Mouse (Mus musculus) heart, embryonic 16.5 days (tissue): Measurements from ENCODE around the gene Apoc1. TPM values are rescaled to one million over a fixed set of nuclear protein-coding genes. Genes with fewer than 3 reads are reported as not detected.
A peak's percentile ranks its signal among the peaks of the same experiment; 100 is the strongest.

Experiments used
- ATAC-seq: fragments of 200-750 bp; cut with Nextera tagmentation; replicated peaks from 2 replicates; pipeline ENCODE4 v1.8.0; 2017; ENCODE audit warnings: moderate number of reproducible peaks; ENCODE audit not compliant: insufficient read depth, low FRiP score; ENCODE audit errors: extremely low read depth
- H3K27ac ChIP-seq: fragments of 300-500 bp; sonication (generic); 2 replicates; pipeline ENCODE4 v1.5.1; 2014; ENCODE audit warnings: mild to moderate bottlenecking, low read length, control low read depth, moderate library complexity
- H3K27me3 ChIP-seq: fragments of 300-500 bp; sonication (generic); 2 replicates; pipeline ENCODE4 v1.6.1; 2014; ENCODE audit warnings: low read length, mixed read lengths; ENCODE audit not compliant: control insufficient read depth, insufficient read depth
- H3K36me3 ChIP-seq: fragments of 300-500 bp; sonication (generic); 2 replicates; pipeline ENCODE4 v1.6.1; 2014; ENCODE audit not compliant: control insufficient read depth, insufficient read depth
- H3K4me1 ChIP-seq: fragments of 300-500 bp; sonication (generic); 2 replicates; pipeline ENCODE4 v1.6.1; 2014; ENCODE audit warnings: low read length, mixed read lengths; ENCODE audit not compliant: control insufficient read depth, insufficient read depth
- H3K4me2 ChIP-seq: fragments of 300-500 bp; sonication (generic); 2 replicates; pipeline ENCODE4 v1.6.1; 2014; ENCODE audit warnings: low read depth, mild to moderate bottlenecking, control low read depth, low read length
- H3K4me3 ChIP-seq: fragments of 300-500 bp; sonication (generic); 2 replicates; pipeline ENCODE4 v1.5.1; 2014; ENCODE audit warnings: mild to moderate bottlenecking, control low read depth, low read length
- H3K9ac ChIP-seq: fragments of 300-500 bp; sonication (generic); 2 replicates; pipeline ENCODE4 v1.6.1; 2014; ENCODE audit warnings: low read length, control low read depth
- H3K9me3 ChIP-seq: fragments of 300-500 bp; sonication (generic); replicated peaks from 2 replicates; pipeline ENCODE4 v1.6.1; 2016; ENCODE audit warnings: low read length; ENCODE audit not compliant: control insufficient read depth
- WGBS: fragments of 180-500 bp; shearing (Covaris S2); extraction: QIAGEN DNeasy Blood & Tissue Kit; methylation state at CpG from one replicate; pipeline ENCODE4 v1.1.7; 2014; 5-methylcytosine and 5-hydroxymethylcytosine counted together
- polyA plus RNA-seq: library from polyadenylated mRNA; unstranded; fragments of >200 nt; fragmentation: Nextera tagmentation; extraction: Ambion mirVana; gene quantifications from 2 replicates; pipeline ENCODE4 v1.2.1, GENCODE M21; 2015

Gene Apoc1
- polyA plus RNA-seq, 1 experiment from 2014 or later = 8.9 TPM

GRCm38 (mm10) chr7:19699827-19700148 lies 7.3 kb upstream of the Apoc1 start:
- Histone ChIP-seq H3K36me3 (peaks cover 16% of the 10 kb centered on the region), H3K27me3 (no peaks in the 10 kb centered on the region), H3K9ac (no peak overlapping the region), H3K4me3 (no peak overlapping the region), H3K27ac (peak overlapping the region; percentile 84), H3K4me2 (no peak overlapping the region), H3K4me1 (peaks cover 33% of the 10 kb centered on the region), H3K9me3 (no peaks in the 10 kb centered on the region)
- 69% methylated on average over 4 of the region's 4 CpGs for WGBS
- ATAC-seq = no peak

- Histone ChIP-seq H3K36me3 (peaks cover 14% of the 10 kb centered on the region), H3K4me3 (peak within 1 kb of the TSS; percentile 60), H3K9ac (peak within 1 kb of the TSS; percentile 71), H3K27ac (peak within 1 kb of the TSS; percentile 84), H3K4me2 (peak within 1 kb of the TSS; percentile 81), H3K4me1 (peaks cover 36% of the 10 kb centered on the region), H3K9me3 (no peaks in the 10 kb centered on the region), H3K27me3 (no peaks in the 10 kb centered on the region)
- peak; percentile 68 for ATAC-seq
- WGBS = 2% methylated on average over 20 of the region's 20 CpGs
Observed at GRCm38 (mm10) chr7:19698907-19699826, 6.7 kb upstream of the Apoc1 start, which contains the start of gene Apoe. Apoe (minus strand) TSS chr7:19699188.

DNA sequence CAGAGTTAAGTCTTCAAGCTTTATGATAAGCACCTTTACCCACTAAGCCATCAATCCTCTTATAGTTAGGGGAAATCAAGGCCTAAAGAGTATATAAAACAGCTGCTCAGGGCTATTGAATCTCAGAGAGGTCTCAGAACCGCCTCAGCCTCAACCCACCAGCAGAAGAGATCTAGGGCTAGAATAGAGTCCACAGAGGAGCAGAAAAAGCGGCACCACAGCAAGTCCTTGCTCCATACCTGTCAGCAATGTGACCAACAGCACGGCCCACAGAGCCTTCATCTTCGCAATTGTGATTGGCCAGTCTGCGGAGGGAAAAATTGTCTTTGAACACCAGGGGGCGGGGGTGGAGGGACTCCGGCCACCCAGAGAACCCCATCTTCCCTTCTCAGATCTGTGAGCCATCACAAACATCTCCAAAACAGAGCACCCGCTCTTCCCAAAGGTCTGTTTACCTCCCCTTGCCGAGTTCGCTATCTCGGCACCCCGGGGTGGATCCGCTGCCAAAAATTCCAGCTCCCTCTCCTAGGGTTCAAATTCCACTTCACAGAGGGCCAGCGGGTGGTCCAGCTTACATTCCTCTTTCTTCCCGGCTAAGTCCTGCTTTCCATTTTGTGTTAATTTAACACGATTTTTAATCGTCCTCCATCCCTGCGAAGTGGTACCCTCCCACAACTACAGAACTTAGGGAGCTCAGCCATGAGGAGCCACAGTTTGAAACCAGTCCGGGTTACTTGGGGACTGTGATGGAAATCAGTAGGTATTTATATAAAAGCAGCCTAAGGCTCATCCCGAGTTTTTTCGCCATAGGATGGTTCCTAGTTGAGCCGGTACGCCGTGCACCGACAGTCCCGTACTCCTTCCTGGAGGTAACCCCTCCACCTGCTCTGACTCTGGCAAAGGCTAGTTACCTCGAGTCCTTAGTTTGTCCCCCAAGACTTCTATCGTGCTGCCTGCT lies 5.8 kb upstream of the Apoc1 start:
- peak overlapping the region; percentile 81 for H3K4me2 ChIP-seq
- ATAC-seq = no peak
- H3K9me3 ChIP-seq = no peaks in the 10 kb centered on the region
- H3K27ac ChIP-seq = peak overlapping the region; percentile 84
- peak overlapping the region; percentile 71 for H3K9ac ChIP-seq
- WGBS = 4% methylated on average over 28 of the region's 28 CpGs
- H3K4me1 ChIP-seq = peaks cover 42% of the 10 kb centered on the region
- H3K4me3 ChIP-seq = peak overlapping the region; percentile 60
- H3K27me3 ChIP-seq = no peaks in the 10 kb centered on the region
- peaks cover 14% of the 10 kb centered on the region for H3K36me3 ChIP-seq

DNA sequence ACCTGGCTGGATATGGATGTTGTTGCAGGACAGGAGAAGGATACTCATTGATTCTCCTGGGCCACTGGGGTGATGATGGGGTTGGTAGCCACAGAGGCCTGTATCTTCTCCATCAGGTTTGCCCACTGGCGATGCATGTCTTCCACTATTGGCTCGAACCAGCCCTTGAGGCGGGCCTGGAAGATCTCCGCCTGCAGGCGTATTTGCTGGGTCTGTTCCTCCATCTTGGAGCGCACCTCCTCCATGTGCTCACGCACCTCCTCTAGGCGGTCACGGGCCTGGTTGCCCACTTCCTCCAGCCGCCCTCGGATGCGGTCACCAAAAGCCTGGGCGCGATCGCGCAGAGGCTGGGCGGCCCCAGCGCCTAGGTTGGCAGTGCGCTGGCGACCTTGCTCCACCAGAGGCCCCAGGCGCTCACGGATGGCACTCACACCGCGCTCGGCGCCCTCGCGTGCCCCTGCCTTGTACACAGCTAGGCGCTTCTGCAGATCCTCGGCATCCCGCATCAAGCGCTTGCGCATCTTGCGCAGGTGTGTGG lies 3.9 kb upstream of the Apoc1 start:
- Histone ChIP-seq H3K27me3 (no peaks in the 10 kb centered on the region), H3K4me2 (no peak overlapping the region), H3K4me3 (no peak overlapping the region), H3K36me3 (peaks cover 9% of the 10 kb centered on the region), H3K9ac (no peak overlapping the region), H3K27ac (no peak overlapping the region), H3K9me3 (no peaks in the 10 kb centered on the region), H3K4me1 (peaks cover 48% of the 10 kb centered on the region)
- no peak for ATAC-seq
- 89% methylated on average over 34 of the region's 34 CpGs for WGBS

DNA sequence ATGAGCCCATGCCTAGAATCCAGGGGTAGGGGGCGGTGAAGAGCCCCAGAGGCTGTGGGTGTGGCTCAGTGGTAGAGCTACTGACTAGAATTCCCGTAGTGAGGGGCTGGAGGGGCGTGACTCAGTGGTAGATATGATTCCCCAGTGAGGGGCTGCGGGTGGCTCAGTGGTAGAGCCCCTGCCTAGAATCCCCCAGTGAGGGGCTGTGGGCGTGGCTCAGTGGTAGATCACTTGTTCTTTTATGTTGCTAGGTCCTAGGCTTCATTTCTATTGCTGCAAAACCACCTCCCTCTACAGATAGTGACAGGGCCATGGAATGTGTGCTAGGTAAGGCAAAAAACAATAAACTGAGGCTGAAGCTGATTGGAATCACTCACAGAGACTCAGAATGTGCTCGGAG lies 3.4 kb upstream of the Apoc1 start:
- Histone ChIP-seq H3K9me3 (no peaks in the 10 kb centered on the region), H3K27me3 (no peaks in the 10 kb centered on the region), H3K4me2 (no peak overlapping the region), H3K36me3 (peaks cover 9% of the 10 kb centered on the region), H3K27ac (peak overlapping the region; percentile 79), H3K4me3 (no peak overlapping the region), H3K9ac (no peak overlapping the region), H3K4me1 (peaks cover 46% of the 10 kb centered on the region)
- WGBS = 73% methylated on average over 6 of the region's 6 CpGs
- no peak for ATAC-seq

DNA sequence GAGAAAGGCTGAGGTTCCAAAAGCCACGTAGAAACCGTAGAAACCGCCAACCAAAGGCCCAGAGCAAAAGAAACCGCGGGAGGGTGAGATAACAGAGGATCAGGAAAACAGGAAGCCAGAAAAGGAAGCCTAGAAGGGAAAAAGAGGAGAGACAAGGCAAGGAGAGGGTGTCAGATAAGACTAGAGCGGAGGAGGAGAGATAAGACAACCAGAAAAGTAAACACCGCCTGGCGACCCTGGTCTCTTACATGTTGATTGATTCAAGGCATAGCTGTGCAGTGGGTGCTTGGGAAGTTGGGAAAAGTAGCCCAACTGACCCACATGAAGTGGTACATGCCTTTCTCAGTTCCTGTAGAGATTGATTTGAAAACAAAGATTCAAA lies 2.7 kb upstream of the Apoc1 start:
- H3K27me3 ChIP-seq = no peaks in the 10 kb centered on the region
- H3K4me2 ChIP-seq = no peak overlapping the region
- peaks cover 39% of the 10 kb centered on the region for H3K4me1 ChIP-seq
- ATAC-seq = no peak
- WGBS = 10% methylated on average over 8 of the region's 8 CpGs
- no peak overlapping the region for H3K4me3 ChIP-seq
- peak overlapping the region; percentile 79 for H3K27ac ChIP-seq
- H3K36me3 ChIP-seq = peaks cover 9% of the 10 kb centered on the region
- H3K9me3 ChIP-seq = no peaks in the 10 kb centered on the region
- no peak overlapping the region for H3K9ac ChIP-seq

DNA sequence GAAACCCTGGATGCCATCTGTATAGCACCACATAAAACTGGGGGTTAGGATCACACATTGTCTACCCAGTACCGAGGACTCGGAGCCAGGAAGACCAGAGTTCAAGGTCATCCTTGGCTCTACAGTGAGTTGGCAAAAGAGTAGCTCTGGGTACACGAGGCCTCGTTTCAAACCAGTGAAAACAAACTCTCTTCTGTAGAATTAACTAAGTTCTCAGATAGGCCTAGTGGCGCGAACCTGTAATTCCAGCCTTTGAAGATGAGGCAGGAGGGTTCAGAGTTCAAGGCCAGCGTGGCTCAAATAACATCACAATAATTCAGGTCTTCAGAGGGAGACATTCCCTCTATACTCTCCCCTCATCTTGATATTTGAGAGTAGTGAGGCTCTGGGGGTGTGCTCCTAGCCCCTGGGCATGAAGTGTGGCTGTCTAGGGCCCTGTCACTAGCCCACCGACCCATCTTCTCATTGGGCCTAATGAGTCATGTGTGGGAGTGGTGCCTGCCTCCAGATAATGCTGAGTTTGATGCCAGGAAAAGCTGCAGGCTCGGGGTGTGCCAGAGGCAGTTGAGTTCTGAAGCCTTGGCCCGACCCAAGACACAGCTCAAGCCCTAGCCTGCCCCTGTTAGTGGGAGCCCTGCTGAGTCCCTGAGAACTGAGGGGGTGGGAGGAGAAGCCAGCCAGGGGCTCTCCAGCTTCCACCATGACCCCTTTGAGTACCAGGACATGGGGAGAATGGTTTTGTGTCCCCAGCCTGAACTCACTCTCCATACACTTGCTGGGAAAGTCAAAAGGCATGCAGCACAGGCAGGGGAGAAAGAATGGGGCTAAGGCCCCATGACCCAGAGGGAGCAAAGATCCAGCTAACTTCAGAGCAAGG lies 2.1 kb upstream of the Apoc1 start:
- Histone ChIP-seq H3K4me1 (peaks cover 35% of the 10 kb centered on the region), H3K4me2 (no peak overlapping the region)

DNA sequence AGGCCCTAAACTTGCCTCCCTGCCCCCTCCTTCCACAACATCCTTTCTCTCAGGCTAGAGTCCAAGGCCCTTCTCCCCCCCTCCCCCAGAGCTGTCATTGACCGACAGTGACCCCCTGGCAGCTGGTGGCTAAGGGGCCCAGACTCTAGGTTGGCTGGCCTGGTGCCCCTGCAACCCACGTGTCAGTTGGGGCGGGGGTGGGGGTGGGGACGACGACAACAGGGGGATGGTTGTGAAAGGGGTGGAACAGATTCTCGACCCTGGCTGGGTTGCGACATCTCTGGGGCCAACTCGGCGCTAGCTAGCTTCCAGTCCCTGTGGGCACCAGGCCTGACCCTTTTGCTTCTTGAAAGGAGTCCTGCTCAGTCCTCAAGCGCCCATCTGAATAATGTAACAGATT lies 961 bp upstream of the Apoc1 start:
- peak overlapping the region; percentile 45; the same call in 1 of the 2 replicates for H3K9ac ChIP-seq
- H3K27me3 ChIP-seq = no peaks in the 10 kb centered on the region
- no peak overlapping the region for H3K4me3 ChIP-seq
- peak; percentile 44 for ATAC-seq
- no peaks in the 10 kb centered on the region for H3K9me3 ChIP-seq
- WGBS = 29% methylated on average over 10 of the region's 10 CpGs
- H3K4me1 ChIP-seq = peaks cover 24% of the 10 kb centered on the region
- no peak overlapping the region for H3K4me2 ChIP-seq
- H3K36me3 ChIP-seq = peaks cover 9% of the 10 kb centered on the region
- peak overlapping the region; percentile 79 for H3K27ac ChIP-seq

More for the DNA sequence above, 2.1 kb upstream of the Apoc1 start:
- H3K9ac ChIP-seq = no peak overlapping the region
- H3K9me3 ChIP-seq = no peaks in the 10 kb centered on the region
- no peak overlapping the region for H3K4me3 ChIP-seq
- WGBS = 63% methylated on average over 10 of the region's 10 CpGs
- peak overlapping the region; percentile 79 for H3K27ac ChIP-seq
- no peak for ATAC-seq
- no peaks in the 10 kb centered on the region for H3K27me3 ChIP-seq
- peaks cover 9% of the 10 kb centered on the region for H3K36me3 ChIP-seq
